Mouse (Mus musculus) heart, embryonic 16.5 days (tissue): ENCODE measurements at regions not wholly inside any gene's neighbourhood (a gene's known extent, or its start where the extent isn't known, plus 50 kb on each side); places are given as distances from the start of the nearest gene placed in this dataset.

Experiments
- ATAC-seq: fragments of 200-750 bp; cut with Nextera tagmentation; replicated peaks from 2 replicates; pipeline ENCODE4 v1.8.0; 2017; ENCODE audit warnings: moderate number of reproducible peaks; ENCODE audit not compliant: insufficient read depth, low FRiP score; ENCODE audit errors: extremely low read depth
- H3K27ac ChIP-seq: fragments of 300-500 bp; sonication (generic); 2 replicates; pipeline ENCODE4 v1.5.1; 2014; ENCODE audit warnings: mild to moderate bottlenecking, low read length, control low read depth, moderate library complexity
- H3K27me3 ChIP-seq: fragments of 300-500 bp; sonication (generic); 2 replicates; pipeline ENCODE4 v1.6.1; 2014; ENCODE audit warnings: low read length, mixed read lengths; ENCODE audit not compliant: control insufficient read depth, insufficient read depth
- H3K36me3 ChIP-seq: fragments of 300-500 bp; sonication (generic); 2 replicates; pipeline ENCODE4 v1.6.1; 2014; ENCODE audit not compliant: control insufficient read depth, insufficient read depth
- H3K4me1 ChIP-seq: fragments of 300-500 bp; sonication (generic); 2 replicates; pipeline ENCODE4 v1.6.1; 2014; ENCODE audit warnings: low read length, mixed read lengths; ENCODE audit not compliant: control insufficient read depth, insufficient read depth
- H3K4me2 ChIP-seq: fragments of 300-500 bp; sonication (generic); 2 replicates; pipeline ENCODE4 v1.6.1; 2014; ENCODE audit warnings: low read depth, mild to moderate bottlenecking, control low read depth, low read length
- H3K4me3 ChIP-seq: fragments of 300-500 bp; sonication (generic); 2 replicates; pipeline ENCODE4 v1.5.1; 2014; ENCODE audit warnings: mild to moderate bottlenecking, control low read depth, low read length
- H3K9ac ChIP-seq: fragments of 300-500 bp; sonication (generic); 2 replicates; pipeline ENCODE4 v1.6.1; 2014; ENCODE audit warnings: low read length, control low read depth
- H3K9me3 ChIP-seq: fragments of 300-500 bp; sonication (generic); replicated peaks from 2 replicates; pipeline ENCODE4 v1.6.1; 2016; ENCODE audit warnings: low read length; ENCODE audit not compliant: control insufficient read depth
- WGBS: fragments of 180-500 bp; shearing (Covaris S2); extraction: QIAGEN DNeasy Blood & Tissue Kit; methylation state at CpG from one replicate; pipeline ENCODE4 v1.1.7; 2014; 5-methylcytosine and 5-hydroxymethylcytosine counted together

DNA sequence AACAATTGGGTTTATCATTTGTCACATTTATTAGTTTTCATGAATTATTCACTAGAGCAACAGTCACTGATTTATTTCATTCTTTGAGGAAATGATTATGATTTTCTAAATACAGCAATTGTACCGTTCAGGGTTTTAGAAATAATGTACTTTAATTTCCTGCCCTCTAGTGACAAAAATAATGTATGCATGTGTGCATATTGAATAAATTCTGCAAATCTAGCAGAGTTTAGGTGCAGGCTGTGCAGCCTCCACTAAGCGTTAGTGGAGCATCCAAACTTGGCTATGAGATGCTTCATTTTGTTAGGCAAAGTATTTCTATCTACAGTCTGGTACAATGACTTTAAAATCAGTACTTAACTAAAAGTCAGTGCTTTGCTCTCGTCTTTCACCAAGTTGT is 642.1 kb upstream of the A830018L16Rik start:
- WGBS, result 71% methylated on average over 3 of the region's 3 CpGs
- Histone ChIP-seq H3K4me1 (no peaks in the 10 kb centered on the region), H3K4me2 (no peak overlapping the region), H3K9ac (no peak overlapping the region), H3K36me3 (no peaks in the 10 kb centered on the region), H3K27me3 (no peaks in the 10 kb centered on the region), H3K9me3 (no peaks in the 10 kb centered on the region), H3K27ac (no peak overlapping the region), H3K4me3 (no peak overlapping the region)
- no peak for ATAC-seq

DNA sequence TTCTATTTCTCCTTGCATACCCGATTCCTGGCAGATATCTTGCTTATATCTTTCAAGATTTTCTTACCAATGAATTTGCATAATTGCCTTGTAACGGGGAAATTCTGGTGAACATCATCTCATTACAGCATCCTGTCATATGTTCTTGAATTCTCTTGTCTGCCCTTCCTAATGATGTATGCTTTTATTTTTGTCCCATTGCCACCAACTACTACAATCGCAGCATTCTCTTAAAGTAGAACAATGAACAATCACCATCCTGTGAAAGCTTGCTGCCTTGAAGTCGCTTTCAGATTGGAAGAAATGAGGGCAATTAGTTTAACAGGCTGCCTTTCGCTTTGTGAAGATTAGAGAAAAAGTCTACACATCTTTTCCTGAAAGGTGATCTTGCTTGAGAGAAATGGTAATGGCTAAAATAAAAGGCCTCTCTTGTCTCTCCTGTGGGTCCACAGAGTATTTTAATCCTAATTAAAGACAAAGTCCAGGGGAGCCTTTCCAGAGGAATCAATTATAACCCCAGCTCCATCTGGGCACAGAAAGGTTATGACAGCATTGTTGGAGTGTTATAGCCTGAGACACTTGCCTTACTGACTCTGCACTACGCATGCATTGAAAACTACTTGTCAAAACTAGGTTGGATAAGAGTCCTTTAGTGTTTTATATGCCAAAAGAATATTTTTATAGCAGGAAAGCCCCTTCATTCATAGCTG is 619.7 kb upstream of the A830018L16Rik start:
- H3K9ac ChIP-seq, result no peak overlapping the region
- no peak overlapping the region for H3K27ac ChIP-seq
- H3K9me3 ChIP-seq, result no peaks in the 10 kb centered on the region
- ATAC-seq, result no peak
- WGBS, result 69% methylated on average over 6 of the region's 6 CpGs
- H3K4me3 ChIP-seq, result no peak overlapping the region
- H3K4me2 ChIP-seq, result no peak overlapping the region
- H3K36me3 ChIP-seq, result no peaks in the 10 kb centered on the region
- H3K27me3 ChIP-seq, result no peaks in the 10 kb centered on the region
- H3K4me1 ChIP-seq, result no peaks in the 10 kb centered on the region

DNA sequence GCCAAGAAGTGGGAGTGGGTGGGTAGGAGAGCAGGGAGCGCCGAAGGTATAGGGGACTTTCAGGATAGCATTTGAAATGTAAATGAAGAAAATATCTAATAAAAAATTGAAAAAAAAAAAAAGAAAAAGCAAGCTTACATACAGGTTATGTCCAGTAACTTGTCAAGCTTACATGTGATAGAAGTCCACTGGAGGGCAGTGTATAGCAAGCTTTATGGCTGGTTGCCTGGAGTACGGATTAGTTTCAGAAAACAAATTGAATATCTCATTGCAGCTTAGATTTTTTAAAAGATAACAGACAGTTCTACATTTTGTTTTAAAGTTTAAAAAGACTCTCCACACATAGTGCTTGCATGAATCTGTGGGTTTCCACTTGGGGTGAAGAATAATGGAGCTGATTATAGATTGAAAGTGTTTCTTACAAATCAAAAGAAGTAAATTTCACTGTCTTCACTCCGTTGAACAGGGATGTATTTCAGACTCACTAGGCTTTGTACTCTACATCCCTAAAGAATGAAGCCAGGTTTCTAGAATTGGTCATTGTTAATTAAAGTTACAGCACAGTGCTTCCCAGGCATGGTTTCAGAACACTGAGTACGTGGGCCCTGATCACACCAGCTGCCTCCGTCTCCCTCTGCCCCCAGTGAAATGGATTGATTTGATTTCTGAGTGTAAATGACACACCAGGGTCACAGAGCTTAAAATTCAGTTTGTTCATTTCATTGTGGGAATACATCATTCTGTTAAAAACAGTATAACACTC is 578.1 kb upstream of the A830018L16Rik start:
- H3K27ac ChIP-seq, result no peak overlapping the region
- H3K4me1 ChIP-seq, result no peaks in the 10 kb centered on the region
- H3K27me3 ChIP-seq, result no peaks in the 10 kb centered on the region
- 72% methylated on average over 6 of the region's 6 CpGs for WGBS
- ATAC-seq, result no peak
- no peak overlapping the region for H3K4me2 ChIP-seq
- no peaks in the 10 kb centered on the region for H3K36me3 ChIP-seq
- no peaks in the 10 kb centered on the region; the same call in 1 of the 2 replicates for H3K9me3 ChIP-seq
- no peak overlapping the region for H3K9ac ChIP-seq
- no peak overlapping the region for H3K4me3 ChIP-seq

DNA sequence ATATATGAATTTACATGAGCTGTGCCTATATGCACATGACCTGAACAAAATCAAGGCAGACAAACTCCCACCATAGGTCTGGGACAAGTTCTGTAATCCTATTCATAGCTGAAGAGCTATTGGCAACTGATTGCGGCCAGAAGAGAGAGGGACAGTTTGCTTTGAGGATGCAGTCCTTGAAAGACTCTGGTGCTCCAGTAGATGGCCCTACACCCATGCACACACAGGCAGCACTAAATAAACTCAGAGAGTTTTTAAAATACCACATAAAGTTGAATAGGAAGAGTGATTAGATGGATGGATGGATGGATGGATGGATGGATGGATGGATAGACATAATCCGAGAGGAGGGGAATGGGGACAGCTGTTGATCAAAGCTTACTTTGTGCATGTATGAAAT is 576.7 kb upstream of the A830018L16Rik start:
- Histone ChIP-seq H3K4me2 (no peak overlapping the region), H3K36me3 (no peaks in the 10 kb centered on the region), H3K9ac (no peak overlapping the region), H3K9me3 (no peaks in the 10 kb centered on the region; the same call in 1 of the 2 replicates), H3K4me1 (no peaks in the 10 kb centered on the region), H3K27me3 (no peaks in the 10 kb centered on the region), H3K27ac (no peak overlapping the region), H3K4me3 (no peak overlapping the region)
- no peak for ATAC-seq
- 71% methylated on average over 2 of the region's 2 CpGs for WGBS

DNA sequence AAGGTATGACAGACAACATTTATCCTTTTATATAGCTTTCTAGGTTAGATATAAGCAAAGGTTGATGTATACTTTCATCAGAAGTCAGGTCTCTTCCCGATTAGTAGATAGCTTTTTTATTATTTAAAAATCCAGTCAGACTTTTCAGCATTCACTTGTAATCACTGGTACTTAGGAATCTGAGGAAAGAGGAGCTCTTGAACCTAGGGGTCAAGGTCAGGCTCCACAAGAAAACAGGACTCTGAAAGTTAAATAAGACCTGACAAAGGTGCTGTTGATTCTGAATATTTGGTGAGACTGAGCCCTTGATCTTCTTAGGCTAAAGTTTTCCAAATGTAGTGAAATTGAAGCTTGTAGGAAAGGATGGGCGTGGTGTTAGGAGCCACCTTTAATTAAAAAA is 561.0 kb upstream of the A830018L16Rik start:
- no peaks in the 10 kb centered on the region for H3K36me3 ChIP-seq
- WGBS, result 65% methylated on average over 2 of the region's 2 CpGs

DNA sequence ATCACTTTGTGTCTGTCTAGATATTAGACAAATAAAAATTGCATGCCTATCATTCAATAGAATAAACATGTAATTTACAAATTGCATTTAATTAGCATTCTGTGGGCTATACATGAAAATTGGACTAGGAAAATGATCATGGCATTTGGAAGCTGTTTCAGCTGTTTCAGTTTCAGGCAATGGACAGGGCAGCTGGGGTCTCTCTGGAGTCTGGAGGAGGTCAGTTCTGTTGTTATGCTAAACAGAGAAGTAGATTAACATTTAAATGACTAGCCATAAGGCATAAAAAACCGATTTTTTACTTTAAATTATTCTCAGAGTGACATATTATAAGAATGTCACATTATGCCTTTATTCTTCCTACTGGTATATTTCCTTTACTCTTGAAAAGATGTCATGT is 559.4 kb upstream of the A830018L16Rik start:
- H3K27ac ChIP-seq, result no peak overlapping the region
- H3K4me3 ChIP-seq, result no peak overlapping the region
- no peak for ATAC-seq
- H3K9ac ChIP-seq, result no peak overlapping the region
- H3K36me3 ChIP-seq, result no peaks in the 10 kb centered on the region
- no peaks in the 10 kb centered on the region for H3K9me3 ChIP-seq
- H3K4me1 ChIP-seq, result no peaks in the 10 kb centered on the region
- WGBS, result 25% methylated on average over 1 of the region's 1 CpGs
- H3K27me3 ChIP-seq, result no peaks in the 10 kb centered on the region
- no peak overlapping the region for H3K4me2 ChIP-seq

More for the DNA sequence above, 561.0 kb upstream of the A830018L16Rik start:
- Histone ChIP-seq H3K4me3 (no peak overlapping the region), H3K27ac (no peak overlapping the region), H3K27me3 (no peaks in the 10 kb centered on the region), H3K4me1 (no peaks in the 10 kb centered on the region), H3K9me3 (no peaks in the 10 kb centered on the region), H3K4me2 (no peak overlapping the region), H3K9ac (no peak overlapping the region)
- no peak for ATAC-seq

DNA sequence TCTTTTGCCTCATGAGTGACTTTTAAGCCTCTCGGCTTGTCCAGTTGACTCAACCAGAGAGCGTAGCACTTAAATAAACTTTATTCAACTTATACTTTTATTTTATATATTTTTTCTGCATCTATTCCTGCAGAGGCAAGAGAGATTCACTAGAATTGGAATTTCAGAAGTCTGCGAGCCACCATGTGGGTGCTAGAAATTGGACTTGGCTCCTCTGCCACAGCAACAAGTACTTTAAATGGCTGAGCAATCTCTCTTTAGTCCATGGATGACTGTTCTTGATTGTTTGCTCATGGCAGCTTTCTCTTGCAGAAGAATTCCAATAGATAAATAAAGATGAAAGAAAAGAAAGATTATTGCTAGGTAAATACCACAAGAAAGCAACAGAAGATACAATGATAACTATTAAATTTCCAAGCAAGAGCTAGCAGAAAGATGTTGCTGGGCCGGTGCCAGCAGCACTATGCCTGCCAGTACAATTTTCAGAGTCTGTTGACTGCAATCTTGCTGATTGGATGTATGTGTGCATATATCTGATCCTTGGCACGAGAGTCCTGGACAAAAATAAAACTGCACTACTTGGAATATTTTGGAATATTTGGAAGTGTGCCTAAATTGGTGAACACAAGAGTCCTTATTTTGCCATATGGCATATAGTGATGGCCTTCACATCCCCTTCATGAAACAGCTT is 542.6 kb upstream of the A830018L16Rik start:
- no peaks in the 10 kb centered on the region for H3K9me3 ChIP-seq
- no peak overlapping the region for H3K27ac ChIP-seq
- no peaks in the 10 kb centered on the region for H3K27me3 ChIP-seq
- WGBS, result 69% methylated on average over 5 of the region's 5 CpGs
- no peak for ATAC-seq
- no peak overlapping the region for H3K4me2 ChIP-seq
- peaks cover 3% of the 10 kb centered on the region; the same call in 1 of the 2 replicates for H3K4me1 ChIP-seq
- H3K9ac ChIP-seq, result no peak overlapping the region
- no peaks in the 10 kb centered on the region for H3K36me3 ChIP-seq
- H3K4me3 ChIP-seq, result no peak overlapping the region

DNA sequence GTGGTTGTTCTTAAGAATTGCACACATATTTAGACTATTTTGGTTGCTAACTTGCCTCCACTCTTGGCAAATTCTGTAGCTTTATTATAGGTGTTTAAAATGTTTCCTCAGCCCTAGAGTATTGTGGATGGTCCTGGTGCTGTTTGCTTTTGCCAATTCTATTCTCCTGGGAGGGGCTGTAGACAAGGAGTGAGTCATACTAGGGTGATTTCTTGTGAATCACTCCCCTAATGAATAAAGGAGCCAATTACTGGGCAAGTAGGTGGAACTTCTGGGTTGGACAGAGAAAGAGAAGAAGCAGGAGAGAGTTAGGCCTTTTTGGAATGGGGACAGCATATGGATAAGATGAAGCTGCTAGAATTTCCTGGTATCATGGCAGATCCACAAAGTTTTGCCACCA is 541.6 kb upstream of the A830018L16Rik start:
- H3K4me3 ChIP-seq, result no peak overlapping the region
- no peaks in the 10 kb centered on the region for H3K27me3 ChIP-seq
- peaks cover 3% of the 10 kb centered on the region; the same call in 1 of the 2 replicates for H3K4me1 ChIP-seq
- H3K9me3 ChIP-seq, result no peaks in the 10 kb centered on the region
- H3K4me2 ChIP-seq, result no peak overlapping the region
- ATAC-seq, result no peak
- H3K36me3 ChIP-seq, result no peaks in the 10 kb centered on the region
- no peak overlapping the region for H3K9ac ChIP-seq
- no peak overlapping the region for H3K27ac ChIP-seq

DNA sequence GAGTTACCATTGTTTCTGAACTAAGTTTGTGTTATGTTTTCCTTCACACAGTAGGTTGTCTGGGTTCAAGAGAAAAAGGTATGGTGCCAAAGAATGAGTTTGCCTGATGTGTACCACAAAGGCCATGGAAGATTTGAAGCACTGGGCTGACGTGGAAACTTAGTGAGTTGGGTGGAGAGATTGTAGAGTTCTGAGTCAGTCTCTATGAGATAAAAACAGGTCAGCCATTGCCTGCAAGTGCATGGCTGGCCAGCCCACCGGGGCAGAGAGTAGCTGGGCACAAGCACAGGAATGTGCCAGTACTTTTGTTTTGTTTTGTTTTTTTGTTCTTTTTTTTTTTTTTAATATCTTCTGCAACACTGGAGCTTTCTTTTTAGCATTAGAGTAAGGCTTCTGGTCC is 541.2 kb upstream of the A830018L16Rik start:
- WGBS, result 48% methylated on average over 2 of the region's 2 CpGs
- H3K9me3 ChIP-seq, result no peaks in the 10 kb centered on the region

More for the DNA sequence above, 541.2 kb upstream of the A830018L16Rik start:
- H3K27ac ChIP-seq, result no peak overlapping the region
- H3K4me3 ChIP-seq, result no peak overlapping the region
- H3K27me3 ChIP-seq, result no peaks in the 10 kb centered on the region
- no peak overlapping the region for H3K9ac ChIP-seq
- H3K36me3 ChIP-seq, result no peaks in the 10 kb centered on the region
- H3K4me1 ChIP-seq, result peaks cover 3% of the 10 kb centered on the region; the same call in 1 of the 2 replicates
- no peak for ATAC-seq
- H3K4me2 ChIP-seq, result no peak overlapping the region
